Mouse (Mus musculus): ENCODE results near the gene Myo15. TPM values are rescaled to one million over a fixed set of nuclear protein-coding genes. Genes with fewer than 3 reads are reported as not detected.

Myo15 gene
- 0.06 TPM for polyA plus RNA-seq (2014; fragmentation: Illumina TruSeq; extraction: RNeasy Lipid Tissue Mini Kit (QIAGEN cat#74804); ENCODE audit: low read depth, low replicate concordance)

GRCm38 (mm10) chr11:60469039-60469438, at the start of gene Myo15:
Gene Myo15, plus strand, starts transcription at chr11:60469339.

GRCm38 (mm10) chr11:60454080-60454744, 14.9 kb upstream of the Myo15 start, which contains the start of gene Drg2:
Gene Drg2, plus strand, starts transcription at chr11:60454591.

GRCm38 (mm10) chr11:60536180-60536858, 67.2 kb downstream of the Myo15 start, which contains the start of gene Alkbh5:
Gene Alkbh5, plus strand, starts transcription at chr11:60536381.

Other genes with a start within 250 kb of the Myo15 start
- gene Srebf1, start 246.8 kb upstream of the Myo15 start, polyA plus RNA-seq (2014; fragmentation: Illumina TruSeq; extraction: RNeasy Lipid Tissue Mini Kit (QIAGEN cat#74804); ENCODE audit: low read depth, low replicate concordance): 2.0 TPM
- 23.9 TPM for gene Tom1l2, start 116.4 kb upstream of the Myo15 start, polyA plus RNA-seq (2014; fragmentation: Illumina TruSeq; extraction: RNeasy Lipid Tissue Mini Kit (QIAGEN cat#74804); ENCODE audit: low read depth, low replicate concordance)
- gene Drc3, start 116.0 kb upstream of the Myo15 start, polyA plus RNA-seq (2014; fragmentation: Illumina TruSeq; extraction: RNeasy Lipid Tissue Mini Kit (QIAGEN cat#74804); ENCODE audit: low read depth, low replicate concordance): 0.82 TPM
- 71.3 TPM for gene Gid4, start 52.2 kb upstream of the Myo15 start, polyA plus RNA-seq (2014; fragmentation: Illumina TruSeq; extraction: RNeasy Lipid Tissue Mini Kit (QIAGEN cat#74804); ENCODE audit: low read depth, low replicate concordance)
- 16.2 TPM for gene Atpaf2, start 50.9 kb upstream of the Myo15 start, polyA plus RNA-seq (2014; fragmentation: Illumina TruSeq; extraction: RNeasy Lipid Tissue Mini Kit (QIAGEN cat#74804); ENCODE audit: low read depth, low replicate concordance)
- gene Drg2, start 14.7 kb upstream of the Myo15 start, polyA plus RNA-seq (2014; fragmentation: Illumina TruSeq; extraction: RNeasy Lipid Tissue Mini Kit (QIAGEN cat#74804); ENCODE audit: low read depth, low replicate concordance): 26.8 TPM
- gene Alkbh5, start 67.0 kb downstream of the Myo15 start, polyA plus RNA-seq (2014; fragmentation: Illumina TruSeq; extraction: RNeasy Lipid Tissue Mini Kit (QIAGEN cat#74804); ENCODE audit: low read depth, low replicate concordance): 89.8 TPM
- gene Llgl1, start 230.4 kb downstream of the Myo15 start, polyA plus RNA-seq (2014; fragmentation: Illumina TruSeq; extraction: RNeasy Lipid Tissue Mini Kit (QIAGEN cat#74804); ENCODE audit: low read depth, low replicate concordance): 0.52 TPM

Data from adrenal gland, adult 10 weeks (tissue).